Mouse (Mus musculus): ENCODE results near the gene Mtus2.

Gene Mtus2

GRCm38 (mm10) chr5:148349327-148350011 lies 392.3 kb downstream of the Mtus2 start:
- POLR2A ChIA-PET, result interaction anchor here in 1 of 4 experiments (0.9 to 1.5 kb wide), 5 partner anchors 9 to 259 kb away, joined by 3 to 6 read pairs (median 4); no protein-coding TSS in a partner anchor
- CTCF ChIA-PET, result interaction anchor here in 3 of 4 experiments (0.7 to 1.7 kb wide), 4 partner anchors 10 to 31 kb away, joined by 3 to 5 read pairs (median 4); no protein-coding TSS in a partner anchor

DNA sequence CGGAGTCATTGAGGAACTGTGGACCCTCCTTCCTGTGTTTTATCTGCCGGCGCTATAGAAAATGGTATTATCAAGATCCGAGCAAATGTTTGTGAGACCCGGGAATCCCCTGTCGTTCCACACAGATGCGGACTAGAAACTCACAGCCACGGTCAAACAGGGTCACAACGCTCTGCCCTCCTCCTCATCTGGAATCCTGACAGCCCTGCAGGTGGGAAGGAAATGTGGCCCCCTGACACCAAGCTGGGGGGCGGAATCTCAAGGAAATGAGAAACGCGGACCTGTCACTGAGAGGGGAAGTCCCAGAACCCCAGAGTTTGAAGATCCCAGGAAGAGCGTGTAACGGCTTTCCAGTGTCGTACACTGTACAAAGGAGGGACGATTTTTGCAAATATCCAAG lies 396.3 kb downstream of the Mtus2 start:
- POLR2A ChIA-PET, result interaction anchor here in 2 of 4 experiments (1.2 kb wide), 3 partner anchors 11 to 18 kb away, joined by 3 to 4 read pairs (median 3); no protein-coding TSS in a partner anchor
- CTCF ChIA-PET, result interaction anchor here in 2 of 4 experiments (0.6 to 1.7 kb wide), 2 partner anchors 17 to 21 kb away, joined by 3 to 5 read pairs; no protein-coding TSS in a partner anchor

GRCm38 (mm10) chr5:148354536-148354935 lies 397.4 kb downstream of the Mtus2 start:
- CTCF ChIA-PET, result interaction anchor here in 1 of 4 experiments (1.3 kb wide), 1 partner anchor 18 kb away, joined by 4 read pairs; no protein-coding TSS in a partner anchor
- POLR2A ChIA-PET, result interaction anchor here in 1 of 4 experiments (0.8 kb wide), 1 partner anchor 16 kb away, joined by 3 read pairs; no protein-coding TSS in a partner anchor

DNA sequence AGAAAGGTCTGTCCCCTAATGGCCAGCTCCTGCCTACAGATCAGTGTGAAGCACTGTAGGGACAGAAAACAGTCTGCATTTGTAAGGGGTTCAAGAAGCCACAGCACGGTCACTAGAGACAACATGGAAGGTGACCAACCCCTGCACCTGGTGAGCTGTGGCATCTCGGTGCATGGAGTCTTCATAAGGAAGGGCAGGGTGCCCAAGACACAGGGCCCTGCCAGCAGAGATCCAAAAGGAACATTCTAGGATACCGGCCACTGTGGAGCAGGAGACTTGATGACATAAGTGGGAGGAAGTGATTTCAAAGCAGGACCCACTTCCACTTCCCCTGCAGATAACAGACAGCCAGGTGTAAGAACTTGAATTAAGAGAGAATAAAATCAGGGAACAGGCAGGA lies 398.7 kb downstream of the Mtus2 start:
- ChIA-PET POLR2A (no interaction called here), CTCF (interaction anchor here in 1 of 4 experiments (1.3 kb wide), 1 partner anchor 16 kb away, joined by 4 read pairs; no protein-coding TSS in a partner anchor)

DNA sequence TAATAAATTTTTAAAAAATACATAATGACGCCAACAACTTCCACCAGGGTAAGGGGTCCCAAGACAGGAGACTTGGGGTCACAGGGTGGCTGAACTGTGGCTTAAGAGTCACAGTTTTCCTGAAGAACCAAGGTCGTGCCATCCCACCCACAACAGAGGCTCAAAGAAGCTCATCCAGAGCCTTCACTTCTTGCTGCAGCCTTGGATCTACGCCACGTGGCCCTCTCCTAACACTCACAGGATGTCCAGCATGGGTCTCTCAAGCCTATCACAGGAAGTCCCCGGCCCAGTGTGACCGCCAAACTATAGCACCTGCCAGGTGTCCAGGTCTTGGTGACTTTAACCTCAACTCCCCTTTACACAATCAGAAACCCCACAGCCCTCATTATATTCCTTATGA lies 400.0 kb downstream of the Mtus2 start:
- POLR2A ChIA-PET, result interaction anchor here in 1 of 4 experiments (0.9 to 1.4 kb wide), 3 partner anchors 10 to 32 kb away, joined by 3 to 4 read pairs (median 3); no protein-coding TSS in a partner anchor
- CTCF ChIA-PET, result interaction anchor here in 1 of 4 experiments (0.9 kb wide), 1 partner anchor 24 kb away, joined by 3 read pairs; no protein-coding TSS in a partner anchor

- CTCF ChIA-PET, result interaction anchor here (0.6 to 1.4 kb wide), 7 partner anchors 10 to 27 kb away, joined by 3 to 7 read pairs (median 6); no protein-coding TSS in a partner anchor
- POLR2A ChIA-PET, result interaction anchor here in 2 of 4 experiments (0.7 to 1.4 kb wide), 13 partner anchors 9 to 596 kb away, joined by 3 to 8 read pairs (median 6); no protein-coding TSS in a partner anchor
Observed at GRCm38 (mm10) chr5:148359131-148359530, 402.0 kb downstream of the Mtus2 start.

- CTCF ChIA-PET, result interaction anchor here in 3 of 4 experiments (0.6 to 2.7 kb wide), 5 partner anchors 10 to 370 kb away, joined by 3 to 18 read pairs (median 3); no protein-coding TSS in a partner anchor
- POLR2A ChIA-PET, result interaction anchor here in 2 of 4 experiments (0.8 to 3.3 kb wide), 4 partner anchors 10 to 28 kb away, joined by 3 to 17 read pairs (median 8); no protein-coding TSS in a partner anchor
Observed at GRCm38 (mm10) chr5:148360922-148361758, 404.0 kb downstream of the Mtus2 start.

GRCm38 (mm10) chr5:148361759-148362010 lies 404.6 kb downstream of the Mtus2 start:
- ChIA-PET POLR2A (interaction anchor here in 3 of 4 experiments (0.8 to 3.3 kb wide), 4 partner anchors 9 to 38 kb away, joined by 4 to 17 read pairs (median 8); partner anchors contain the start of gene Slc7a1 (in 1 of the 3)), CTCF (interaction anchor here in 3 of 4 experiments (0.6 to 2.7 kb wide), 3 partner anchors 10 to 29 kb away, joined by 3 to 18 read pairs (median 11); no protein-coding TSS in a partner anchor)

DNA sequence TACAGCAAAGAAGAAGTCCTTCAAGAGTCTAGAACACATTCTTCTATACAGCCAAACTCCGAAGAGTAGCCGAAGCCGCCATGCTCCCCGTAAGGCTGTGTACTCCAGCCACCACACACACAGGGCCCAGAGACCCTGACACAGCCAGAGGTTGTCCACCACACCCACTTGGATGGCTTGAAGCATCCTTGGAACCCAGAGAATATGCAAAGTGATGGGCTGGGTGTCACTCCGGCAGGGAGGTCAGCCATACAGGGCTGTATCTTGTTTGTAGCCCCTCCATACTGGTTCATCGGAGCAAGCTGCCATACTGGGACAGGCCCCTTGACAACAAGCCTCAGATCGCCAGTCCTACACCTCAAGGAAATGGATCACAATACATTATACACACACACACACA lies 405.2 kb downstream of the Mtus2 start:
- ChIA-PET CTCF (interaction anchor here (0.5 to 2.7 kb wide), 5 partner anchors 9 to 866 kb away, joined by 3 to 18 read pairs (median 3); no protein-coding TSS in a partner anchor), POLR2A (interaction anchor here (0.5 to 3.3 kb wide), 9 partner anchors 9 to 205 kb away, joined by 3 to 17 read pairs (median 4); partner anchors contain the start of gene Slc7a1 (in 1 of the 4))

DNA sequence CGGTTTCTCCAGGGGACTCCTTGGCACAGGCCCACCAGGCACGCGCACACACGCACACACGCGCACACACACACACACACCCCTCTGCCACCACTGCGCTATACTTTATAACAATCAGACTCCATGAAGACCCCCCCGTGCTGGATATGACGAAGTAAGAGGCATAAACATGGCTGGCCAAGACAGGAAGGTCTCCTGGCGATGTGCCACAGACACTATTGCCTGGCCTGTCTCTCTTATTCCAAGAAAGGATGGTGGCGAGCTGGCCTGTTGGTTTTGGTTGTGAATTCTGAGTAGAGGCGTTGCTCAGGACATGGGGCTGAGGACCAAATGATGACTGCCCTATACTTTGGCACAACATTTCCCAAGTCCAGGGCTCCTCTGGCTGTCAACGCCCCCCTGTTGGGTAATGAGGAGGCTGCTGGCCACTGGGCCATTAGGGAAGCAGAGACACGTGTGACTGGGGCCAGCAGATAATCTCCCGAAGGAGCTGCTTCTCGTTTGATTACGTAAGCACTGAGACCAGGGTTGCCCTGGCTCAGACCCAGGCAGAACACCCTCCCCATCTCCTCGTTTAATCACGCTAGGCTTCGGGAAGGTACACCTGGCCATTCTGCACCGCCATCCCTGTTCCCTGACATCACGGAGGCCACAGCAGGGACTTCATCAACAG lies 406.5 kb downstream of the Mtus2 start:
- POLR2A ChIA-PET, result interaction anchor here in 3 of 4 experiments (0.6 to 3.3 kb wide), 7 partner anchors 8 to 394 kb away, joined by 3 to 17 read pairs (median 3); no protein-coding TSS in a partner anchor
- CTCF ChIA-PET, result interaction anchor here in 1 of 4 experiments (2.7 kb wide), 1 partner anchor 8 kb away, joined by 18 read pairs; no protein-coding TSS in a partner anchor
